Mouse (Mus musculus) MEL (cell line): ENCODE results near the gene Sema3f.

Experiments used
- CTCF ChIP-seq, 3 experiments: IDR thresholded peaks in 2 of 3; conservative IDR thresholded peaks in 1 of 3; 2 replicates each; pipeline ENCODE4 v1.5.1; 2011 to 2012; ENCODE audit warnings: low read length in 3 of 3, low read depth in 2 of 3, mild to moderate bottlenecking in 2 of 3, improper control_type of control experiment in 1 of 3, inconsistent platforms in 1 of 3, mixed read lengths in 1 of 3, moderate library complexity in 1 of 3; ENCODE audit not compliant: control insufficient read depth in 1 of 3, insufficient read depth in 1 of 3, poor library complexity in 1 of 3, severe bottlenecking in 1 of 3
- EP300 ChIP-seq, 2 experiments: IDR thresholded peaks; 2 replicates each; pipeline ENCODE4 v1.6.1; 2011; ENCODE audit warnings: improper control_type of control experiment in 2 of 2, low read length in 2 of 2, low read depth in 1 of 2, mild to moderate bottlenecking in 1 of 2
- GATA1 ChIP-seq: IDR thresholded peaks from 2 replicates; pipeline ENCODE4 v1.6.1; 2011; ENCODE audit warnings: low read depth, low read length, improper control_type of control experiment
- HCFC1 ChIP-seq: IDR thresholded peaks from 2 replicates; pipeline ENCODE4 v1.6.1; 2012; ENCODE audit warnings: low read depth, mild to moderate bottlenecking, inconsistent platforms, low read length, improper control_type of control experiment, moderate library complexity
- MAFK ChIP-seq: IDR thresholded peaks from 2 replicates; pipeline ENCODE4 v1.6.1; 2011; ENCODE audit warnings: low read depth, mild to moderate bottlenecking, low read length, improper control_type of control experiment, borderline replicate concordance
- NRF1 ChIP-seq: IDR thresholded peaks from 2 replicates; pipeline ENCODE4 v1.6.1; 2014; ENCODE audit warnings: low read depth, mild to moderate bottlenecking, inconsistent platforms, low read length, improper control_type of control experiment, moderate library complexity; ENCODE audit not compliant: poor library complexity, insufficient read depth, severe bottlenecking
- POLR2A ChIP-seq, 2 experiments: IDR thresholded peaks; 2 replicates each; pipeline ENCODE4 v1.6.1; 2011 to 2012; ENCODE audit warnings: low read length in 2 of 2, mild to moderate bottlenecking in 2 of 2, control low read depth in 1 of 2, improper control_type of control experiment in 1 of 2, low read depth in 1 of 2, moderate library complexity in 1 of 2; ENCODE audit not compliant: control insufficient read depth in 1 of 2, insufficient read depth in 1 of 2, poor library complexity in 1 of 2
- POLR2AphosphoS5 ChIP-seq: IDR thresholded peaks from 2 replicates; pipeline ENCODE4 v1.6.1; 2012; ENCODE audit warnings: low read depth, borderline replicate concordance, mild to moderate bottlenecking, inconsistent platforms, low read length, moderate library complexity, mixed read lengths
- SIN3A ChIP-seq: IDR thresholded peaks from 2 replicates; pipeline ENCODE4 v1.6.1; 2012; ENCODE audit warnings: low read length, improper control_type of control experiment, inconsistent platforms
- SMC3 ChIP-seq: IDR thresholded peaks from 2 replicates; pipeline ENCODE4 v1.6.1; 2011; ENCODE audit warnings: low read depth, low read length, improper control_type of control experiment
- TCF12 ChIP-seq: IDR thresholded peaks from 2 replicates; pipeline ENCODE4 v1.6.1; 2014; ENCODE audit warnings: low read depth, mild to moderate bottlenecking, inconsistent platforms, low read length, improper control_type of control experiment, moderate library complexity
- USF1 ChIP-seq: IDR thresholded peaks from 2 replicates; pipeline ENCODE4 v1.6.1; 2014; ENCODE audit warnings: low read depth, mild to moderate bottlenecking, inconsistent platforms, low read length, improper control_type of control experiment, moderate library complexity
- ZMIZ1 ChIP-seq: IDR thresholded peaks from 2 replicates; pipeline ENCODE4 v1.6.1; 2012; ENCODE audit warnings: low read depth, mild to moderate bottlenecking, inconsistent platforms, low read length, improper control_type of control experiment, moderate library complexity

- TF ChIP-seq TCF12 (no peak), CTCF (IDR thresholded peaks at IDR 0.05 in 2 of 3, conservative IDR thresholded peaks at IDR 0.05 in 1 of 3; ENCODE audit: control insufficient read depth in 1 of 3, insufficient read depth in 1 of 3, low read depth in 2 of 3, low read length in 3 of 3, poor library complexity in 1 of 3, severe bottlenecking in 1 of 3) (no peak), POLR2AphosphoS5 (no peak), GATA1 (no peak), POLR2A (IDR thresholded peaks at IDR 0.05; ENCODE audit: control insufficient read depth in 1 of 2, insufficient read depth in 1 of 2, low read depth in 1 of 2, low read length in 2 of 2, poor library complexity in 1 of 2) (no peak), SIN3A (no peak), MAFK (no peak), NRF1 (no peak), EP300 (IDR thresholded peaks at IDR 0.05; ENCODE audit: low read depth in 1 of 2, low read length in 2 of 2) (no peak), ZMIZ1 (no peak), SMC3 (no peak), USF1 (peak; percentile 77), HCFC1 (no peak)
These were observed 14.5 kb upstream of the Sema3f start for GRCm38 (mm10) chr9:107724796-107725195.
